Mouse (Mus musculus): Measurements from ENCODE around the gene Psmb8. TPM values are rescaled to one million over a fixed set of nuclear protein-coding genes. Genes with fewer than 3 reads are reported as not detected.

Psmb8 gene
- polyA plus RNA-seq, 1 experiment from 2014 or later = 4.8 TPM

DNA sequence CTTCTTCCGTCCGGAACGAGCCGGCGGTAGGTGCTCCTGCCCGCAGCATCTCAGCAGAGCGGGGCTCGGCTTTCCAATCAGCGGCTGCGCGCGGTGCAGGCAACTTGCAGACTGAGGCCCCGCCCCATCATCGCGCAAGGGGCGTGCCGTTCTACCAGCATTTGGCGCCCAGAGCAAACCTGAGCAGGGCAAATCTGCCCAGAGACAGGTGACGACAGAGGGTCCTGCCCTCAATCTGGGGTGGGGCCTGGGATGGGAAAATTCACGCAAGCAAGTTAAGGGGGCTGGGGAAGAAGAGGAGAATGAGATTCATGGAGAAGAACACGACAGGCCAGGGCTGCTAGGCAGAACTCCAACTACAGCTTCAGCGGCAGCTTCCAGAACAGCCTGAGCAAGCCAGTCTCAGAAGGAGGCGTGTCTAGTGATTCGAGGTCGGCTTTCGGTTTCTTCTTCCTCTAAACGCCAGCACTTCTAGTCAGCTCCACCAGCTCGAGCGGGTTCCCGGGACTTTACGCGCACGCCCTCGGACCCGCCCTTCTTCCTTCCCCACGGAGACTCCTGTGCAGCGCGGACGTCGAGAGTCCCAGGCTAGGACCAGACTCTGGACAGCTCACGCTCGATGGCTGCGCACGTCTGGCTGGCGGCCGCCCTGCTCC is 10.1 kb upstream of the Psmb8 start, which contains the start of the genes Tap1 and Psmb9:
TSS of gene Tap1 (plus strand) at position 293 of the 656 bp plus-strand sequence.
TSS of gene Psmb9 (minus strand) at position 504 of the 656 bp plus-strand sequence.
- Histone ChIP-seq H3K4me1 (ENCODE audit: control insufficient read depth, insufficient read depth, low read length) (no peaks in the 10 kb centered on the region), H3K9ac (ENCODE audit: low read depth, low read length) (peak within 1 kb of the TSS; percentile 61), H3K36me3 (ENCODE audit: control insufficient read depth, insufficient read depth, low read length) (no peaks in the 10 kb centered on the region), H3K4me2 (replicated peaks; ENCODE audit: low read depth, low read length) (peak within 1 kb of the TSS; percentile 82), H3K4me3 (ENCODE audit: low read length) (peak within 1 kb of the TSS; percentile 52), H3K27ac (ENCODE audit: low read depth, low read length) (no peak within 1 kb of the TSS), H3K27me3 (ENCODE audit: control insufficient read depth, insufficient read depth, low read length) (peaks cover 41% of the 10 kb centered on the region), H3K9me3 (ENCODE audit: control insufficient read depth, low read length) (no peaks in the 10 kb centered on the region)
- WGBS = under 1% methylated on average over 46 of the region's 46 CpGs
- ATAC-seq (ENCODE audit: low FRiP score, low TSS enrichment) = peak; percentile 97

DNA sequence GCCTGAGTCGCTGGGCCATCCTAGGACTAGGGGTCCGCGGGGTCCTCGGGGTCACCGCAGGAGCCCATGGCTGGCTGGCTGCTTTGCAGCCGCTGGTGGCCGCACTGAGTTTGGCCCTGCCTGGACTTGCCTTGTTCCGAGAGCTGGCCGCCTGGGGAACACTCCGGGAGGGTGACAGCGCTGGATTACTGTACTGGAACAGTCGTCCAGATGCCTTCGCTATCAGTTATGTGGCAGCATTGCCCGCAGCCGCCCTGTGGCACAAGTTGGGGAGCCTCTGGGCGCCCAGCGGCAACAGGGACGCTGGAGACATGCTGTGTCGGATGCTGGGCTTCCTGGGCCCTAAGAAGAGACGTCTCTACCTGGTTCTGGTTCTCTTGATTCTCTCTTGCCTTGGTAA is 9.5 kb upstream of the Psmb8 start:
- H3K36me3 ChIP-seq (ENCODE audit: control insufficient read depth, insufficient read depth, low read length) = no peaks in the 10 kb centered on the region
- peaks cover 42% of the 10 kb centered on the region for H3K27me3 ChIP-seq (ENCODE audit: control insufficient read depth, insufficient read depth, low read length)
- peak overlapping the region; percentile 52 for H3K4me3 ChIP-seq (ENCODE audit: low read length)
- no peaks in the 10 kb centered on the region for H3K9me3 ChIP-seq (ENCODE audit: control insufficient read depth, low read length)
- H3K4me2 ChIP-seq (replicated peaks; ENCODE audit: low read depth, low read length) = peak overlapping the region; percentile 82
- H3K27ac ChIP-seq (ENCODE audit: low read depth, low read length) = no peak overlapping the region
- ATAC-seq (ENCODE audit: low FRiP score, low TSS enrichment) = no peak
- H3K4me1 ChIP-seq (ENCODE audit: control insufficient read depth, insufficient read depth, low read length) = no peaks in the 10 kb centered on the region
- peak overlapping the region; percentile 61 for H3K9ac ChIP-seq (ENCODE audit: low read depth, low read length)
- WGBS = 3% methylated on average over 20 of the region's 20 CpGs

GRCm38 (mm10) chr17:34188986-34189385 is 8.5 kb upstream of the Psmb8 start:
- Histone ChIP-seq H3K9ac (ENCODE audit: low read depth, low read length) (no peak overlapping the region), H3K27me3 (ENCODE audit: control insufficient read depth, insufficient read depth, low read length) (peaks cover 44% of the 10 kb centered on the region), H3K9me3 (ENCODE audit: control insufficient read depth, low read length) (no peaks in the 10 kb centered on the region), H3K4me3 (ENCODE audit: low read length) (no peak overlapping the region), H3K36me3 (ENCODE audit: control insufficient read depth, insufficient read depth, low read length) (no peaks in the 10 kb centered on the region), H3K4me2 (replicated peaks; ENCODE audit: low read depth, low read length) (no peak overlapping the region), H3K27ac (ENCODE audit: low read depth, low read length) (no peak overlapping the region), H3K4me1 (ENCODE audit: control insufficient read depth, insufficient read depth, low read length) (no peaks in the 10 kb centered on the region)
- no peak for ATAC-seq (ENCODE audit: low FRiP score, low TSS enrichment)
- WGBS = 65% methylated on average over 6 of the region's 6 CpGs

DNA sequence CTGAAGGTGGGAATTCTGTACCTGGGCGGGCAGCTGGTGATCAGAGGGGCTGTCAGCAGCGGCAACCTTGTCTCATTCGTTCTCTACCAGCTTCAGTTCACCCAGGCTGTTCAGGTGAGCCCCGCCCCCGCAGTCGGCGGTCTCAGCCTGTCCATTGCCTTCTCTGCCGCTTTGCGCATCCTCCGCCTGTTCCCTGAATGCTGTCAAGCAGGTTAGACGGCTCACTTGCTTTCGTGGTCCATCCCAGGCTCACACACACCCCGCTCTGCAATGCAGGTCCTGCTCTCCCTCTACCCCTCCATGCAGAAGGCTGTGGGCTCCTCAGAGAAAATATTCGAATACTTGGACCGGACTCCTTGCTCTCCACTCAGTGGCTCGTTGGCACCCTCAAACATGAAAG is 4.7 kb upstream of the Psmb8 start:
- Histone ChIP-seq H3K9ac (ENCODE audit: low read depth, low read length) (no peak overlapping the region), H3K36me3 (ENCODE audit: control insufficient read depth, insufficient read depth, low read length) (no peaks in the 10 kb centered on the region), H3K27me3 (ENCODE audit: control insufficient read depth, insufficient read depth, low read length) (peaks cover 62% of the 10 kb centered on the region), H3K27ac (ENCODE audit: low read depth, low read length) (no peak overlapping the region), H3K4me2 (replicated peaks; ENCODE audit: low read depth, low read length) (no peak overlapping the region), H3K4me1 (ENCODE audit: control insufficient read depth, insufficient read depth, low read length) (no peaks in the 10 kb centered on the region), H3K9me3 (ENCODE audit: control insufficient read depth, low read length) (no peaks in the 10 kb centered on the region), H3K4me3 (ENCODE audit: low read length) (no peak overlapping the region)
- ATAC-seq (ENCODE audit: low FRiP score, low TSS enrichment) = no peak
- WGBS = 24% methylated on average over 16 of the region's 16 CpGs

DNA sequence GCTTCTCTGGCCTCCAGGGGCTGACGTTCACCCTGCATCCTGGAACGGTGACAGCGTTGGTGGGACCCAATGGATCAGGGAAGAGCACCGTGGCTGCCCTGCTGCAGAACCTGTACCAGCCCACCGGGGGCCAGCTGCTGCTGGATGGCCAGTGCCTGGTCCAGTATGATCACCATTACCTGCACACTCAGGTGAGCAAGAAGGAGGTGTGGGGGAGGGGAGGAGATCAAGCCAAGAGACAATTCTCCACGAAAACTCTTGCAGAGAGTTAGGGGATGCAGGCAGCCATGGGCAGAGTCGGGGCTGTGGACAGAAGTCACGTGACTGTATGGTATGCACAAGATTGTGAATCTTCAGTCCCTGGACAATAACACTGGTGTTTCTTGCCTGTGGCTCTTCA is 4.1 kb upstream of the Psmb8 start:
- no peak overlapping the region for H3K4me3 ChIP-seq (ENCODE audit: low read length)
- no peak overlapping the region for H3K27ac ChIP-seq (ENCODE audit: low read depth, low read length)
- WGBS = 62% methylated on average over 8 of the region's 8 CpGs
- no peak overlapping the region for H3K4me2 ChIP-seq (replicated peaks; ENCODE audit: low read depth, low read length)
- no peaks in the 10 kb centered on the region for H3K9me3 ChIP-seq (ENCODE audit: control insufficient read depth, low read length)
- H3K36me3 ChIP-seq (ENCODE audit: control insufficient read depth, insufficient read depth, low read length) = no peaks in the 10 kb centered on the region
- no peak overlapping the region for H3K9ac ChIP-seq (ENCODE audit: low read depth, low read length)
- H3K4me1 ChIP-seq (ENCODE audit: control insufficient read depth, insufficient read depth, low read length) = no peaks in the 10 kb centered on the region
- peaks cover 65% of the 10 kb centered on the region for H3K27me3 ChIP-seq (ENCODE audit: control insufficient read depth, insufficient read depth, low read length)
- no peak for ATAC-seq (ENCODE audit: low FRiP score, low TSS enrichment)

- Histone ChIP-seq H3K27me3 (ENCODE audit: control insufficient read depth, insufficient read depth, low read length) (peaks cover 73% of the 10 kb centered on the region), H3K9ac (ENCODE audit: low read depth, low read length) (no peak overlapping the region), H3K9me3 (ENCODE audit: control insufficient read depth, low read length) (no peaks in the 10 kb centered on the region), H3K4me2 (replicated peaks; ENCODE audit: low read depth, low read length) (no peak overlapping the region), H3K4me3 (ENCODE audit: low read length) (no peak overlapping the region), H3K4me1 (ENCODE audit: control insufficient read depth, insufficient read depth, low read length) (no peaks in the 10 kb centered on the region), H3K36me3 (ENCODE audit: control insufficient read depth, insufficient read depth, low read length) (no peaks in the 10 kb centered on the region), H3K27ac (ENCODE audit: low read depth, low read length) (no peak overlapping the region)
- ATAC-seq (ENCODE audit: low FRiP score, low TSS enrichment) = no peak
- WGBS = 92% methylated on average over 4 of the region's 4 CpGs
Observed at GRCm38 (mm10) chr17:34194723-34195122, 2.8 kb upstream of the Psmb8 start.

DNA sequence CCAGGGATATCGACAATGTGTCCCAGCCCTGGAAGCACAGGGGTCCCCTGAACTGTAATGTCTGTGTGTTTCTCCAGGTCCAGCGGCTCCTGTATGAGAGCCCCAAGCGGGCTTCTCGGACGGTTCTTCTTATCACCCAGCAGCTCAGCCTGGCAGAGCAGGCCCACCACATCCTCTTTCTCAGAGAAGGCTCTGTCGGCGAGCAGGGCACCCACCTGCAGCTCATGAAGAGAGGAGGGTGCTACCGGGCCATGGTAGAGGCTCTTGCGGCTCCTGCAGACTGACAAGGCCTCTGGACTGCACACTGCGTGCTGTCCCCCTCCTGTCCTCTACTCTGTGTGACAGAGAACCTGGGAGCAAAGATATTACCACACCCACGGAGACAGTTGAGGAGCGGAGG is 1.0 kb upstream of the Psmb8 start:
- H3K9me3 ChIP-seq (ENCODE audit: control insufficient read depth, low read length) = no peaks in the 10 kb centered on the region
- WGBS = 33% methylated on average over 12 of the region's 12 CpGs
- H3K27me3 ChIP-seq (ENCODE audit: control insufficient read depth, insufficient read depth, low read length) = peaks cover 75% of the 10 kb centered on the region
- no peak overlapping the region for H3K27ac ChIP-seq (ENCODE audit: low read depth, low read length)
- no peak overlapping the region for H3K4me3 ChIP-seq (ENCODE audit: low read length)
- no peak for ATAC-seq (ENCODE audit: low FRiP score, low TSS enrichment)
- H3K36me3 ChIP-seq (ENCODE audit: control insufficient read depth, insufficient read depth, low read length) = no peaks in the 10 kb centered on the region
- H3K4me2 ChIP-seq (replicated peaks; ENCODE audit: low read depth, low read length) = no peak overlapping the region
- no peaks in the 10 kb centered on the region for H3K4me1 ChIP-seq (ENCODE audit: control insufficient read depth, insufficient read depth, low read length)
- H3K9ac ChIP-seq (ENCODE audit: low read depth, low read length) = no peak overlapping the region

DNA sequence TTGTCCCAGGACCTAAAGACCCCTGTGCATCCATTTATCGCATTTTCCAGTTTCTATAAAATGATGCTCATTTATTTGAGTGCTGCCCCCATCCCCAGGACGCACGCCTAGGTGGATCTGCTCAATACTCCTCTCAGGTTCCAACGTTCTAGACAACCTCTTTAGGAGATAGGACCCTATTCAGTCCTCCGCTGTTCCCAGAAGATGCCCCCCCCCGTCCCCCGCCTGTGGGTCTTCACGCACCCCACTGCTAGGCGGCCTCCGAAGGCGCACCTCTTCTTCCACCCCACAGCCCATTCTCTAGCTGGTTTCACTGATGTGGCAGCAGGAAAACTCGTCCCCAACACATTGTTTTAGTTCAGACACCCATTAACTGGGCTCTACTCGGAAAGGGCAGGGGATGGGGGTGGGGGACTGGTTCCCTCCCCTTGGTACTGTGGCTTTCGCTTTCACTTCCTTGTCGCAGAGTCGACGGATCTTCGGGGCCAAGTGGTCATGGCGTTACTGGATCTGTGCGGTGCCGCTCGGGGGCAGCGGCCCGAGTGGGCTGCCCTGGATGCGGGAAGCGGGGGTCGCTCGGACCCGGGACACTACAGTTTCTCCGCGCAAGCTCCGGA is 491 bp downstream of the Psmb8 start:
- Histone ChIP-seq H3K4me1 (ENCODE audit: control insufficient read depth, insufficient read depth, low read length) (no peaks in the 10 kb centered on the region), H3K9ac (ENCODE audit: low read depth, low read length) (peak overlapping the region; percentile 25; the same call in 1 of the 2 replicates), H3K4me3 (ENCODE audit: low read length) (peak overlapping the region; percentile 33), H3K4me2 (replicated peaks; ENCODE audit: low read depth, low read length) (peak overlapping the region; percentile 56), H3K36me3 (ENCODE audit: control insufficient read depth, insufficient read depth, low read length) (no peaks in the 10 kb centered on the region), H3K9me3 (ENCODE audit: control insufficient read depth, low read length) (no peaks in the 10 kb centered on the region), H3K27ac (ENCODE audit: low read depth, low read length) (no peak overlapping the region), H3K27me3 (ENCODE audit: control insufficient read depth, insufficient read depth, low read length) (peaks cover 64% of the 10 kb centered on the region)
- no peak for ATAC-seq (ENCODE audit: low FRiP score, low TSS enrichment)
- 2% methylated on average over 32 of the region's 32 CpGs for WGBS

DNA sequence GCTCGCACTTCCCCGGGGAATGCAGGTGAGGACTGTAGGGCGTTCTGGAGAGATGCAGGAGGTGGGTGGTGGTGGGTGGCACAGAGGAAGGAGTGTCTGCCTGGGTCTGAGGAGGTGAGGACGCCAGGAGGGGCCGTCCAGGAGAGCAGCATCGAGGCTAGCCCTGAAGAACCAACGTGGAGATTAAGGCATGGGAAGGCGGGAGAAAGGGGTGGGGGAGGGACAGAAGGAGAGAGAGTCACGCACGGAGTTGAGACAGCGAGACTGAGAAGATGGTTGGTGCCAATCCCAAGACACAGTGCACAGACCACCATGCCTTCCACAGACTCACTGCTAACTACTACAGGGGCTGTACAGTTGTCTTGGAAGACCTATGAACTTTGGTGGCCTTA is 996 bp downstream of the Psmb8 start:
- Histone ChIP-seq H3K9ac (ENCODE audit: low read depth, low read length) (no peak overlapping the region; the same call in 1 of the 2 replicates), H3K4me3 (ENCODE audit: low read length) (peak overlapping the region; percentile 33), H3K9me3 (ENCODE audit: control insufficient read depth, low read length) (no peaks in the 10 kb centered on the region), H3K4me1 (ENCODE audit: control insufficient read depth, insufficient read depth, low read length) (no peaks in the 10 kb centered on the region), H3K27me3 (ENCODE audit: control insufficient read depth, insufficient read depth, low read length) (peaks cover 63% of the 10 kb centered on the region), H3K27ac (ENCODE audit: low read depth, low read length) (no peak overlapping the region), H3K4me2 (replicated peaks; ENCODE audit: low read depth, low read length) (peak overlapping the region; percentile 56), H3K36me3 (ENCODE audit: control insufficient read depth, insufficient read depth, low read length) (no peaks in the 10 kb centered on the region)
- WGBS = 7% methylated on average over 11 of the region's 11 CpGs
- ATAC-seq (ENCODE audit: low FRiP score, low TSS enrichment) = no peak

Measured in kidney, embryonic 14.5 days (tissue).